Mouse (Mus musculus): ENCODE results near the gene Nfe2l2. TPM values are rescaled to one million over a fixed set of nuclear protein-coding genes. Genes with fewer than 3 reads are reported as not detected.
"Not testable (repeated sequence)": the region's sequence is repeated elsewhere in the genome, so short reads cannot be mapped to it uniquely, and the experiment has no call there.

The Nfe2l2 gene
- total RNA-seq, 2 experiments from 2014 or later, result 66.7 to 70.2 TPM

DNA sequence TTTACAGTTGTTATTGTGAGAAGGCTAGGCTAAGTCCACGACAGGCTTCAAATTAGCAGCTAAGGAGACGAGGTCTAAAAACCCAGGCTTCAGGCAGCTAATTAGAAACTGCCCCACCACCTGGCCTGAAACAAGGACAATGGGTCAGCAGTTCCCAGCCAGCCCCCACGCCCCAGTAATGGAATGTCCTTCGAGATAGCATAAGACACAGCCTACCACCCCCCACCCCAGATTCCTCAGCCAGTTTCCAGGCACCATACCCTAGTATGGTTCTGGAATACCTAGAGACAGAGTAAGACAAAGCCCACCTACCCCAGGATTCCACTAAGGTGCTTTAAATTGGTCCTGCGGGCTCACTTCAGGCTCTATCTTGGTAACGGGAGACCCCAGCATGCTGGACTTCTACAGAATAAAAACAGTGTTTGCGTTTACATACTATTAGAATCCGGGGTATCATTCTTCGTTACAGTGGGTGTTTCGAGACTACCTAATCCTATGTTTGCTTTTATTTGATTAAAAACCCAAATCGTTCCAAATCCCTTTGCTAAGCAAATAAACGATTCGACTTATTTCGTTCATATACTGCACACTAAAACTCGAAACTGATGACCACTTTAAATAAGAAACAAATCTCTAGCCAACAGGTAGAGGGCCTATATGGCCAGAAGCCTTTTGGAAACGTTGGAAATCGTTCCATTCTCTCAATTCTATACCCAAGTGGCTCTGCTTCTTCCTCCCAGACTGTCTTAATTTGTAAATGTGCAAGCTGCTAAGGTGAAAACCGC is 46.3 kb downstream of the Nfe2l2 start:
- intact Hi-C loops (cut with DNase I), result loop anchor here (2.0 kb wide), 2 partner anchors 43 to 123 kb away; no protein-coding TSS in a partner anchor
- no peak for DNase-seq

DNA sequence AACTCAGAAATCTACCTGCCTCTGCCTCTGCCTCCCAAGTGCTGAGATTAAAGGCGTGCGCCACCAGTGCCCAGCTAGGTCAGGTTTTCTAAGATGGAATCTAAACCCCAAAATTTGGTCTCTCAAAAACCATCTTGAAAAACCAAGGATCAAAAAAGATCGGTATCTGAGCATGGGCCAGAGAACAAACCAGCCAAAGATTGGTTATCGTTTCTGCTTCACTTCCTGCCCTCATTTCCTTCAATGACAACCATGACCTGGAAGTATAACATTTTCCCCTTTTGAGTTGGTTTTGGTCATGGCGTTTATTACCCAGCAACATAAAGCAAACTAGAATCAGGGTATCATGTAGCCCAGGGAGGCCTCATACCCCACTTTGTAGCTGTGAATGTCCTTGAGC is 47.5 kb downstream of the Nfe2l2 start:
- intact Hi-C loops (cut with DNase I), result no loop called here
- no peak for DNase-seq

DNA sequence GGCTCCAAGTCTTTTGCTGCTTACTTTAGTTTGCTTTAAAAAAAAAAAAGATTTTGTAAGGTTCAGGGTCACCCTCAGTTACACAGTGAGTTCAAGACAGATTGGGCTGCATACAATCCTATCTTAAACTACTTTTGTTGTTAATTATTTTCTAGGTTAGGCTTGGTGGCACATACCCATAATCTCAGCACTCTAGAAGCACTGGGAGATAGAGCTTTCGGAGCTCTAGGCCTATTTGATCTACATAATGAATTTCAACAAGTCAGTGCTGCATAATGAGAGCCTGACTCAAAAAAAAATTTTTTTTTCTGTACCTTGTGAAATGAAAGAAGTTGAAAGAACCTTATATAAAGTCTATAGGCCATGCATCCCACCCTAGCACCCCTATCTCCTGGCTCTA is 49.8 kb downstream of the Nfe2l2 start:
- intact Hi-C loops (cut with DNase I), result no loop called here
- no peak for DNase-seq

DNA sequence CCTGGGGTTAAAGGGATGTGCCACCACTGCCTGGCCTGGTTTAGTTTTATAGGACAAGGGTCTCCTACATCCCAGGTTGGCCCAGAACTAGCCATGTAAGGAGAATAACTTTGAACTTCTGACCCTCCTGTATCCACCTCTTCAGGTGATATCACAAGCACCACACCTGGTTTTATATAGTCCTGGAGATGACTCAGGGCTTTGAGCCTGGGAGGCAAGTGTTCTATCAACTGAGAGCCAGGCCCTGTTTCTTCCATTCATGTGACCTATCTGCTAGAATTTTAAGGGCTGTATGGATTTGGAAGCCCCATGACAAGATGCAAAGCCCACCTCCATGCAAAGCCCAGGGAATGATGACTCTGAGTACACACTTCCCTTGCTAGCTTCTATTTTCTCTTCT is 51.3 kb downstream of the Nfe2l2 start:
- DNase-seq, result no peak
- intact Hi-C loops (cut with DNase I), result no loop called here

DNA sequence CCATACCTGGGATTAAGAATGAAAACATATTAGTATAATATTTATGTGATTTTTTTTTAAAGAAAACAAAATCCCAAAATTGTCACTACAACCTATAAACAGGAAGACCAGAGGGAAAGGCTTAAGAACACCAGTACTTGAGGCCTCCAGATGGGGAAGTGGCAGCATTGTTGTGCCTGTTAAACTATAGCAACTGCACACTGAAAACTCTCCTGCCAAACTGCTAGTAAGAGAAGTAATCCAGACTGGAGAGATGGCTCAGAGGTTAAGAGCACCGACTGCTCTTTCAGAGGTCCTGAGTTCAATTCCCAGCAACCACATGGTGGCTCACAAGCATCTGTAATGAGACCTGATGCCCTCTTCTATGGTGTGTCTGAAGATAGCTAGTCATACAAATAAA is 54.0 kb downstream of the Nfe2l2 start:
- intact Hi-C loops (cut with DNase I), result no loop called here
- DNase-seq, result no peak

DNA sequence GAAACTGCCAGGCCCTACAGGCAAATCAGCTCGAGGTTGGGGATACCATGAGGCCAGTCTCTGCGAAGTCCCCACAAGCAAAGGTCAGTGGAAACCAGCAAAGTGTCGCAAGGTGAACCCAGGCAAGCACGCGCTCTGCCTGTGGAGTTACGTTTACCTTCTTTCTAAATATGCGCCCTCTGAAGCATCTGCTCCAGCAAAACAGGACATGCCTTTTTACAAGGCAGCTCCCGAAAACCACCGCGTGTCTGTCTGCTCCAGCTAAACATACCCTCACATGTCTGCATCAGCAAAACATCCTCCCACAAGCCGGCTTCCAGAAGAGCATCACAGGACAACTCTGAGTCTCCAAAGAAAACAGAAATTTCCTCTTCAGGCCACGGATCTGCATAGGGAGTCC is 59.2 kb downstream of the Nfe2l2 start:
- intact Hi-C loops (cut with DNase I), result no loop called here
- no peak for DNase-seq

DNA sequence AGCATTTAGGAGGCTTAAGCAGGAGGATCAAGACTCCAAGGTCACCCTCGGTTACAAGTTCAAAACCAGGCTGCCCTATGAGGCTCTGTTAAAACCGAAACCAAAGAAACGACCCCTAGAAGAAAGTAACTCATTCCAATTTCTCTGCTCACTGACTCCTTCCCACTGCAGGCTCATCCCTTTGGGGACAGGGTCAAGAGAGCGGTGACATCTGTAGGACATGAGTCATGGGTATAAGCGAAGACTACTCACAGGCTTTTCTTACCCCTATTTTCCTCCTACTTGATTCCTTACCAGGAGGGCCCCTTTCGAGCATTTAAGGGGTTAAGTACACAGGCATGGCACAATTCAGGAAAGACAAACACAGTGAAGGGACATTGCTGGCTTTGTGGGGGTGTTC is 60.5 kb downstream of the Nfe2l2 start:
- DNase-seq, result no peak
- intact Hi-C loops (cut with DNase I), result no loop called here

DNA sequence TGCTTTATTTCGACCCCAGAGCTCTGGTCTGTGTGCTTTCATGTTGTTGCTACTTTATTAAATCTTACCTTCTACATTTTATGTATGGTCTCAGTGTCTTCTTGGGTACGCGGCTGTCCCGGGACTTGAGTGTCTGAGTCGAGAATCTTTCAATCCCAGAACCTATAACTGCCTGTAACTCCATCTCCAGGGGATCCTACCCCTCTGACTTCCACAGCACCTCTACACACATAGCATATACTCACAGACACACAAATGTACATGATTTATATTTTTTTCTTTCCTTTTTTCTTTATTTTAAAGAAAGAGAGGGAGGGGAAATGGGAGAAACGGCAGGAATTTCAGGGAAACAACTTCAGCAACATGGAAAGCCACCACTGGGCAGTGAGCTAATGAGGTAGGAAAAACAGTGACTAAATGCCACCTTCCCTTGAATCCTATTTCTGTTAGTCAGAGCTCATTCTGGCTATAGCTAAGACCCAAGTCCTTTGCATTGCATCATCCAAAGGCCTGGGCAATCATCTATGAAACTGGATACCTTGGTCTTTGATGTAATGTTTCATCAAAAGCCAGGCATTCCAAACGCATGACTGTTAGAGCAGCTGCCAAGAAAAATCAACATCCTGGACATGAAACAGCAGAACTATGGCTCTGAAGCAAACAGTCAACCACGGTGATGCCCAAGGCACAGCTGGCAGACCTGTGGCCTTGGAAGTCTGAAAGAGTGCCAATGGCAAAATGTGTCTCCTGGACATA is 61.5 kb downstream of the Nfe2l2 start:
- intact Hi-C loops (cut with DNase I), result no loop called here
- DNase-seq, result peak; percentile 20 to 38

DNA sequence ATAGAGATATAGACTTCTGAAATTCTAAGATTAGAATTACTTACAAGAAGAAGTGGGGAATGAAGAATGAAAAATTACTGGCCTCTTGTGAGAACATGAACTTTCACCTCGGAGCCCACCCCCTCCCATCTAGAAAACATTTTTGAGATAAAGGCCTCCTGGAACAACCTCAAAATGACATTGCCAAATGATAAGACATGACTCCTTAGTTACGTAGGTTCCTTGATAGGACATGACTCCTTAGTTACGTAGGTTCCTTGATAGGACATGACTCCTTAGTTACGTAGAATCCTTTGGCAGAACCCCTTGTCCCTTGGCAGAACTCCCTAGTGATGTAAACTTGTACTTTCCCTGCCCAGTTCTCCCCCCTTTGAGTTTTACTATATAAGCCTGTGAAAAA is 62.1 kb downstream of the Nfe2l2 start:
- intact Hi-C loops (cut with DNase I), result not testable (repeated sequence)

DNA sequence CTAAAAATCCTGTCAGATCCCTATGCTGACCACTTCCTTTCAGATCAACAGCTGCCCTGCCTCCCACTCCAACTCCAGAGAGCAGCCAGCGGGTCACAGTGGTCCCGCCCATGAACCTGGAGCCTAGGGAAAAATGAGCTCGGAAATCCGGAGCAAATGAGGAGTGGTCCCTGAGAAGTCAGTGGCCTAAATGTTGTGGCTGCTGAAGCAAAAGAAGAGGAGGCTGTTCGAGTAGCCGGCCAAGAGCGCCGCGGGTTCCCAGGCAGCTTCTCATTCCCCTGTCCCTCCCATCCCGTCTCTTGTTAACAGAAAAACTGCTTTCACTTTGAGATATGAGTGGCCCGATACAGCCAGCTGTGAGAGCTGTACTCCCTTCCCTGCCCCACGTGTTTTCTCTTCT is 64.9 kb downstream of the Nfe2l2 start:
- intact Hi-C loops (cut with DNase I), result not testable (repeated sequence)
- DNase-seq, result peak in 1 of 2 experiments; percentile 49

More for the DNA sequence above, 62.1 kb downstream of the Nfe2l2 start:
- not testable (repeated sequence) for DNase-seq

DNA sequence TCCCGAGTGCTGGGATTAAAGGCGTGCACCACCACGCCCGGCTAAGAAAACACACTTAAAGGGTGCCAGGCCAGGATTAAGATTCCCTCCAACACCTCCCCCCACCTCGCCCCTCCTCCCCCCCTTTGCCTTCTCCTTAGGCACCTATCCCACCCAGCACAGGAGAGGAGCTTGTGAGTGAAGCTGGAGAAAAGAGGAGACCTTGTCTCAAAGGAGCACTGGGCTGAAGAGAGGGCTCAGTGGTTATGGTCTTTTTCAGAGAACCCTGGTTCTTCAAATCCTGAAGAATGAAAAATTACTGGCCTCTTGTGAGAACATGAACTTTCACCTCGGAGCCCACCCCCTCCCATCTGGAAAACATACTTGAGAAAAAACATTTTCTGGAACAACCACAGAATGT is 66.6 kb downstream of the Nfe2l2 start:
- DNase-seq; intact Hi-C loops (cut with DNase I): not testable (repeated sequence)

DNA sequence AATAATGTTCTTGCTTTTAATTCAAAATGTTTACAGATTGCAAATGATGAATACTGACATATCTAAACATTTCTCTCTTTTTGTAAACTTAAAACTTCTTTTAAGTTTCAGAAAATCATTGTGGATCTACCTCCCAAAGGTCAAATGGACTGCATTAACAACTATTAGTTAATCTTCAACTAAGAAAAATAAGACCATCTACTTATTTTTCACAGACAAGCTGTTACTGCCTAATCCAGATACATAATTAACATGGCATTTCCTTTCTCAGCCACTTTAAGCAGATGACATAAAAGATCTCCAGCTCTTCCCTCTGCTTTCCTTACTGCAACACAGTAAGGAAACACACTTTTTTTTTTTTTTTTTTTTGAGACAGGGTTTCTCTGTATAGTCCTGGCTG is 67.1 kb downstream of the Nfe2l2 start:
- intact Hi-C loops (cut with DNase I), result no loop called here
- DNase-seq, result no peak

DNA sequence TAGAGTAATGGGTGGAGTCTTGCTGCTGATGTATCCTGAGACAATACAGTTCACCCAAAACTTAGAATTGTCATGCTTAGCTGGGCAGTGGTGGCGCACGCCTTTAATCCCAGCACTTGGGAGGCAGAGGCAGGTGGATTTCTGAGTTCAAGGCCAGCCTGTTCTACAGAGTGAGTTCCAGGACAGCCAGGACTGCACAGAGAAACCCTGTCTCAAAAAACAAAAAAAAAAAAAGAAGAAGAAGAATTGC is 67.5 kb downstream of the Nfe2l2 start:
- intact Hi-C loops (cut with DNase I), result not testable (repeated sequence)

DNA sequence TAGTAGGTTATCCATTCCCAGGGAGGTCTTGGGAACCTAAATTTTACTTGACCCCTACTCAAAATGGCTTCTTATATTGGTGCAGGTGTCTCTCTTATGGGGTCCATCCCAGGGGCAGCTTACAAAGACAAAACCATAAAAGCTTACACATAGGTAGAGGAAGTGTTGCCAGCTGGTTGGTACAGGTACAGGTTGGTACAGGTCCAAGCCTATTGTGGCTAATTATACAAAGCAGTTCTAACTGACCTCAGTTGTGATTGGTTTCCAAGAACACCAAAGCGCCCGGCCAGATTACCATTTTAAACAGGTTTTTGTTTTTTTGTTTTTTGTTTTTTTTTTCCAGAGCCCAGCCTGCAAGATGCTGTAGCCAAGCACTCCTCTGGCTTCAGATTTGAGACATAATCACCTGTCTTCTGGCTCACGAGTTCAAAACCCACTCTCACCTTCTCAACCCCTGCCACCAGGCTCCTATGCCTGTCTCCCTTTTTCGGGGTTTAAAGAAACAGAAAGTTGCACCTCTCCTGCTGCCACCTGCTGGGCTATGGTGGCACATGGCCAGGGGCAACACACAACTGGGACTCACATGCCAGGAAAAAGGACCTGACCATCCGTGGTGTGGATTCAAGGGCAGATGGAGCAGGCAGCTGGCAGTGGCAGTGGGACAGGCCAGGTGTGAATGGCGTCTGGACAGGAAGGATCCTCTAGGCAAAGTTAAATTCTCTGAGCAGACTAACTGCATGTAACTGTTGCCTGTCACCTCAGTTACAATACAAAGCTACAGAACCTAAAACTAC is 68.0 kb downstream of the Nfe2l2 start:
- DNase-seq, result peak in 1 of 2 experiments; percentile 22
- intact Hi-C loops (cut with DNase I), result no loop called here

More for the DNA sequence above, 67.5 kb downstream of the Nfe2l2 start:
- not testable (repeated sequence) for DNase-seq

DNA sequence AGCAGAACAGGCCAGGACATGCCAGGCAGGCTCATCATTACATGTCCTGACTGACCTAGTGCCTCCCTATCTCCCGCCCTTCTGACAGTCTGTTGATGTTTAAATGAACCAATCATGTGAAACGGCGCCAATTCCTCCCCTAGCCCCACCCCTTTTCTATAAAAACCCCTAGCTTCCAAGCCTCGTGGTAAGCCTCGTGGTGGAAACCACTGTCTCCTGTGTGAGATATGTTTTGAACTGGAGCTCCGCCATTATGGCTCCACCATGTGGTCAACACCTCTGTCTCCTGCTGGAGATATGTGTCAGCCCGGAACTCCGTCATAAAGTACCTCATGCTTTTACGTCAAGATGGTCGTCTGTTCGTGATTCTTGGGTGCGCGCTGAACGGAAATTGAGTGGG is 70.0 kb downstream of the Nfe2l2 start:
- intact Hi-C loops (cut with DNase I), result not testable (repeated sequence)

DNA sequence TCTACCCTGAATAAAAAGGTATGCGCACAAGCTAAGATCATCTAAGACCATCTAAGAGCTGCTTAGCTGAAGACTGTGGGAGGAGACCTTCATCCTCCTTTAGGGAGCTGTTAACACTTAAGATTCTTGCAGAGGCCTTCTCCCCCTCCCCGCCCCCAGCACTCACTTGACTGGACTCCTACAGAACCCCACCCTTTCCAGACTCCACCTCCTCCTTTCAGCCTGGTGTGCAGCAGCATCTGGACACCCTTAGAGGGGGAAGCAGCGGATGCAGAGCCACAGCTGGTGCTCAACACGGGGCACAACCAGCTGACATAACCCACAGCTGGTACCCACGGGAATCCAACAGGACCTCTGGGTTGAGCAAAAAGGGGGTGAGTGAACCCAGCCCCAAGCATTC is 70.7 kb downstream of the Nfe2l2 start:
- intact Hi-C loops (cut with DNase I), result no loop called here

More for the DNA sequence above, 70.0 kb downstream of the Nfe2l2 start:
- DNase-seq, result not testable (repeated sequence)

DNA sequence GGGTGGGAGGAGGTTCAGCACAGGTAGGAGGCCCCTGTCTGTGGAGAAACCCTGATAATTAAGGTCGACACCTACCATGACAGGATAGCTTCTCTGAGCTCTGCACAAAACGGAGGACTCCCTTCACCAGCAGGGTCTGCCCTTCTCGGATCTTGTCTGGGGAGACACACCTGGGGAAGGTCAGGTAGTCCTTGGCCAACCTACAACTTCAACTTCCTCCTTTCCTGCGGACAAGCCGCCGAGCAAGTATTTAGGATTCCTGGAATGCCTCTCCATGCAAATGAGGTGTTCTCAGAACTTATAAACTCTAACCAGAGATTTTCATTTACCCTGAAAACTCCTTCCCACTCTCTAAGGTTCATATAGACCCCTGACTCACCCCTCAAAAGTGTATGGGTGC is 71.1 kb downstream of the Nfe2l2 start:
- no peak for DNase-seq
- intact Hi-C loops (cut with DNase I), result no loop called here

More for the DNA sequence above, 70.7 kb downstream of the Nfe2l2 start:
- no peak for DNase-seq

DNA sequence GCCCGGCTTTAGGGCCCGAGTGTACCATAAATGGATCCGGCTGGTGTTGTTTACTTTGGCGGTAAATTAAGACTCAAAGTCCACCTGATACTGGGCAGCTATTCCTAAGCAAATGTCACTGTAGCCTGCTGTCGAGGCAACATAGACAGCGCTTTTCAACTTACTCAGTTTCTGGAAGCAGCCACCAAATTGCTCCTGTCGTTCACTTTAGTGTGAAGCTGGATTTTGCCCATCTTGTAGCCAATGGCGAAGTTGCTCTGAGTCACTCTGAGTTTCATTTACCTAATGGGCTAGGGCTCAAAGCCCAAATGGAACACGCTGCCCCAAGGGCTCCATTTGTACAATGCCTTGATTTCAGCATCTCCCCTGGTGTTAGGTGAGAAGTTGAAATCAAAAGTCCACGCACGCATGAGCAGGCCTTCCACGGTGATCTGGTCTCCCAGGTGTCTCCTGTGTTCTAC is 71.7 kb downstream of the Nfe2l2 start:
- intact Hi-C loops (cut with DNase I), result no loop called here
- DNase-seq, result no peak

DNA sequence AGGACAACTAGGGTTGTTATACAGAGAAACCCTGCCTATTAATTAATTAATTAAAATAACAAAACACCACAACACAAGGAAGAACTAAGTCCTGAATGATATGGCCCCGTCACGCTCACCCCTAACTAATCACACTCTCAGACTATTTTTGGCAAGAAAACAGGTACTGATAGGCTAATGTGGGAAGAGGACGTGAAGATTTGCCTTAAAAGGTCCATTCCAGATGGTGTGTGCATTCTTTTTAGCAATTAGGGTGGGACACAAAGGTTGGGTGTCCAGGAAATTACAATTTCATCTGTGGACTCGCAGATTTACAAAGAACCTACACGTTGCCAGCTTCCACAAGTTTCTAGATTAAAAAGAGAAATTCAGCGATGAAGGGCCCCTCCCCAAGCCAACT is 72.4 kb downstream of the Nfe2l2 start:
- intact Hi-C loops (cut with DNase I), result no loop called here
- no peak for DNase-seq

DNA sequence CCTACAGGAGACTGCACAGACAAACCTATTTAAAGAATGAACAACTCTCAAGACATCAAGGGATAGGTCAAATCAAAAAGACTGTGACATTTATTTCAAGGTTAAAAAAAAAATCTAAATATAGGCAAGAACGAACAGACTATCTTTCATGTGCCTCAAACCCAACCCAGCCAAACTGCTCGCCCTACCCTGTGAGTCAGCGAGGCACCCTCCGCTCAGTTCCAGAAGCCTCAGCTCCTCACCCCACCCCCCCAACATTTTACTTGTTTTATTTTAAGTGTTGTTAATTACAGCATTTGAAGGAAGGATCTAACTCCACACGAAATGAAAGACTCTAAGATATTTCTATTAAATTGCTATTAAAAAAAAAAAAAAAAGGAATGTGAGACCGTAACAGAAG is 73.0 kb downstream of the Nfe2l2 start:
- no peak for DNase-seq
- intact Hi-C loops (cut with DNase I), result no loop called here

DNA sequence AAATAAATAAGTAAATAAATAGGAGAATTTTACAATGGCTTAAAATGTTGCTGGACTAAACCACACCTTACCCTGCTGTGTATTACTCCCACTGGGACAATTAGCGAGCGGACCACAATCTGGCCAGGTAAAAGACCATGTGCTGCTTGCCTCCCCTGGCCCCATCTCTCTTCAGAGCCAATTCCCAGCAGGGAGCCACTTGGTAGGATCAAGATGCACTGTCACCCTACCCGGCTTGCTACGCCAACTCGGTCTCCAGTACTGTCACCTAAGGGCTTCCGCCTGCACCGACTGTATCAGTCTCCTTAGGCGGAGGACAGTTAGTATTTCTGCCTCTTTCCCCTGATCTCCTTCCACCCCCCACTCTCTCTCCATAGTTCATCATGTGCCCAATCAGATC is 76.0 kb downstream of the Nfe2l2 start:
- DNase-seq, result no peak
- intact Hi-C loops (cut with DNase I), result no loop called here

All from heart, postnatal 36 days (tissue).